Mouse (Mus musculus): Measurements from ENCODE around the gene Zfand4.
A peak's percentile ranks its signal among the peaks of the same experiment; 100 is the strongest.
"Not testable (repeated sequence)": the region's sequence is repeated elsewhere in the genome, so short reads cannot be mapped to it uniquely, and the experiment has no call there.

The Zfand4 gene

DNA sequence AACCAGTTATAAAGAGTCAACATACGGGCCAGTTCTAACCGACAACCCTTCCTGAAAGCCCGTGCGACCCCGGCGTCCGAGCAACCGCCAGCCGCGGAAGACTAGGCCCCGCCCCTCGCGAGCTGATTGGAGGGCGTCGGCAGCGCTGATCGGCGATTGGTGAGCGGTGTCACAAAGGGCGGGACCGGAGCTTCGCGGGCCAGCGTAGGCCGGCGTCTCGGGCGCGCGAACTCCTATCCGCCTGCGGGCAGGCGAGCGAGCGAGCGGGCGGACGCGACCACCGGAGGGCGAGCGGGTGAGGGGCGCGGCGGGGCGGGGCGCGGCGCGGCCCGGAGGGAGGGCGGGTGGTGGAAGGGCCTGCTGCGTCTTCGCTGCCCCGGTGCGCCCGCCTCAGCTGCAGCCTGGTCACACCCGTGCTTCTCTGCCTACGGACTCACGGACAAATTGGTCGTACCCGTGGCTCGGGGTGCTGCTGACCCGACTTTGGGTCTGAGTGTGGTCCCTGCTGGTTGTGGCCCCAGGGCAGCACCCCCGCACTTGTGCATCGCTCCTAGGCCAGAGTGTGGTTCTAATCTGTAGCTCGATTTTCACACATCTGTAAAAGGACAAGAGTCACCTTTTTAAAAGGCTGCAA, at the start of gene Zfand4:
Zfand4 (plus strand) TSS at position 205 of the 634 bp plus-strand sequence.
- DNase-seq, result peak; percentile 96

DNA sequence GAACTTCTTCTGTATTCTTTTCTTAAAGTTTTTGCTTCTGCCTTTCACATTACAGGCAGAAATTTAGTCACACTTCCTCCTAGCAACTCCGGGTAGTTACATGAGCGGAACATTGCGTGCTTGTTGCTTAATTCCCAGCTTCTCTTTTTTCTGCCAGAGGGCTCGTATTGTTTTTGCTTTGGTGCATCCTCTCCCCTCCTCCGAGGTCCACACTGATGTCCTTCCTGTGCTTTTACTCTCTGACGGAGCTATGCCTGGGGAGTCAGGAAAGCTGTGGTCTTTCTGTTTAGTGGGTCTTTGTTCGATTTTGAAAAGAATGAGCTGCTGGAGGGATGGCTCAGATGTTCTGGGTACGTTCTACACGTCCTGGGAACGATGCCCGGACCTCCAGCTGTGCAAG, 36.3 kb upstream of the Zfand4 start:
- no peak for DNase-seq

DNA sequence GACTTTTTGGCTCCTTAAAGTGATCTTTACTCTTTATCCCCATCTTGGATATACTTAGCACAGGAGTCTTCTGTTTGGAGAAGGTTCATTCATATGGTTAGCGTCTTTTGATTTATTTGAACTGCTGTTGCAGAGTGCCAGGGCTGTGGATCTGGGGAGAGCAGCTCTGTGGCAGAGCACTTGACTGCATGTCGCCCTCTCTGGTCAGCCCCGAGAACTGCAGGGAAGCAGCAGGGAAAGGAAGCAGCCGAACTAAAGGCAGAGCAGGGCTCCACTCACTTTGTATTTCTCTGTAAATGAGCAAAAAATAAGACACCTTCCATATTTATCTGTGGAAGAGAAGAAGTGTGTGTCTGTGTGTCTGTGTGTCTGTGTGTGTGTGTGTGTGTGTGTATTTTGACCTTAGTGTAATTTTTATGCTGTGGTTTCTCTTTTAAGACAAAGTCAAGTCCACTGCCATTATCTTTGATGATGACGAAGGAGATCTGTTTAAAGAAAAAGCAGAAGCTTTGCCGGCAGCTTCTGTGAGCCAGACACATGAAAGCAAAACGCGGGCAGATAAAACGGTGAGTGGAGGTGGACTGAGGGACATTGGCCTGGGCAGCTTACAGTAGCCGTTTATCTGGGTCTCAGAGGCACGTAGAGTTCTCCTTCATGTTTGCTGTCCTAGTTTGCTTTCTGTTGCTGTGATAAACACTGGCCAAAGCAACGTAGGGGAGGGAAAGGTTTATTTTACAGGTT, 35.1 kb upstream of the Zfand4 start:
- peak; percentile 68 for DNase-seq

DNA sequence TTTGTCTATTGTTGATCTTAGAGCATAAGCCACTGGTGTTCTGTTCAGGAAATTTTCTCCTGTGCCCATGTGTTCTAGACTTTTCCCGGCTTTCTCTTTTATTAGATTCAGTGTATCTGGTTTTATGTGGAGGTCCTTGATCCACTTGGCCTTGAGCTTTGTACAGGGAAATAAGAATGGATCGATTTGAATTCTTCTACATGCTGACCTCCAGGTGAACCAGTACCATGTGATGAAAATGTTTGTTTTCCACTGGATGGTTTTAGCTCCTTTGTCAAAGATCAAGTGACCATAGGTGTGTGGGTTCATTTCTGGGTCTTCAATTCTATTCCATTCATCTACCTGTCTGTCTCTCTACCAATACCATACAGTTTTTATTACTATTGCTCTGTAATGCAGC, 29.2 kb upstream of the Zfand4 start:
- DNase-seq, result not testable (repeated sequence)

DNA sequence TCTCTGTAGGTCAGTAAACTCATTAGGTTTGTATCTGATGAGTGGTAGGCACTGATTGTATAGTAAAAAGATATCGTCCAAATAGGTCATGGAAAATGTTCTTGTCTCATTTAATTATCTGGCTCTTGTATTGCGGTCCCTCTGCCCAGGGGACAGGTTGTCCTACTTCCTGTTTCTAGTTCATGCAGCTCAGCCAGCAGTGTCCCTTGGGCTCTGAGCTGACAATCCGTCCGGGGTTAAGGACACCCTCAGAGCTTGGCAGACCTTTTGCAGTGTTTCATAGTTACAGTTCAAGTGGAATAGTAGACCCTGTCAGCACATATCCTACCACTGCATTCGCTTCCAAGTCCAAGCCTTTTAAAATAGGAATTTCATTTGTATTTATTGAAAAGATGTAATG, 28.7 kb upstream of the Zfand4 start:
- DNase-seq, result no peak

DNA sequence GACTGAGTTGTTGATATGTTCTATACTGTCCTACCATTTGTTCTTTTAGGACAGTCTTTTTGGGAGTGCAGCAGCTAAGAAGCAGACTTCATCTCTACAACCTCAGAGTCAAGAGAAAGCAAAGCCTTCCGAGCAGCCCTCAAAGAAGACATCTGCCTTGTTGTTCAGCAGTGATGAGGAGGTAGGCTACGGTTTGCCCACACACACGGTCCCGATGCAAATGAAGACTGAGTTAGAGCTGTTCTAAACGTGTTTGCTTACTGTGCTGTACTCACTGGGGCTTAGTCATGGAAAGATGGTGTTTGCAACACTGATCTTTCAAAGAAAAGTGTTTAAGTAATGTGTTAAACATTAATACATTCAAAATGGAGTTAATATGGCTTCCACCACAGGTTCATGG, 25.9 kb upstream of the Zfand4 start:
- DNase-seq, result no peak

GRCm38 (mm10) chr6:116240371-116240770, 23.7 kb upstream of the Zfand4 start:
- DNase-seq, result no peak

DNA sequence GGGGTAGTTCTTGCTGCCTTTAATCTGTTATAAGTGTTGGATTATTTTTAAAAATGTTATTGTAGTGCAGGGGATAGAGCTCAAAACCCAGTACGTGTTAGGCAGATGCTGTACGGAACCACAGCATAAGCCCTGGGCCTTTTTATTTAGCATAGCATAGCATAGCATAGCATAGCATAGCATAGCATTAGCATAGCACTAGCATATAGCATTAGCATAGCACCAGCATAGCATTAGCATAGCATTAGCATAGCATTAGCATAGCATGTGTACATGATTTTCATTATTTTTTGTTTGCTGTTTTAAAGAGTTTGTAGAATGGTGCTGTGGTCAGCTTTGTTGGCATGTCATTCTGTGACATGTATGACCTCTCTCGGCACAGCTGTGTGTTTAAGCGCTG, 4.4 kb upstream of the Zfand4 start:
- no peak for DNase-seq

- no peak for DNase-seq
Observed at GRCm38 (mm10) chr6:116260481-116260880, 3.5 kb upstream of the Zfand4 start.

- no peak for DNase-seq
Observed at GRCm38 (mm10) chr6:116262824-116263223, 1.2 kb upstream of the Zfand4 start.

DNA sequence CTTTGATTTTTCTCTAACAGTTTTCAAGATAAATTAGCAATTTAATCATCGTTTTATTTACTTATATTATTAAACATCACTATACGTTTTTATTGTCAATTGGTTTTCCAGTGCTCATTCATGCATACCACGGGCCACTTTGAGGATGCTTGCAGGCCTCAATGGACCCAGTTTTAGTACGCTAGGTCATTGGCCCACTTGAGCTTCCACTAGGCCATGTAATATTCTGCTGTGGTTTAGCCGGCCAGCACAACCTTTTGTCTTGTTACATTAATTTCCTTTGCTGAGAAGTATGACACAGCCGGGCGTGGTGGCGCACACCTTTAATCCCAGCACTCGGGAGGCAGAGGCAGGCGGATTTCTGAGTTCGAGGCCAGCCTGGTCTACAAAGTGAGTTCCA, 814 bp downstream of the Zfand4 start:
- peak; percentile 5 for DNase-seq

DNA sequence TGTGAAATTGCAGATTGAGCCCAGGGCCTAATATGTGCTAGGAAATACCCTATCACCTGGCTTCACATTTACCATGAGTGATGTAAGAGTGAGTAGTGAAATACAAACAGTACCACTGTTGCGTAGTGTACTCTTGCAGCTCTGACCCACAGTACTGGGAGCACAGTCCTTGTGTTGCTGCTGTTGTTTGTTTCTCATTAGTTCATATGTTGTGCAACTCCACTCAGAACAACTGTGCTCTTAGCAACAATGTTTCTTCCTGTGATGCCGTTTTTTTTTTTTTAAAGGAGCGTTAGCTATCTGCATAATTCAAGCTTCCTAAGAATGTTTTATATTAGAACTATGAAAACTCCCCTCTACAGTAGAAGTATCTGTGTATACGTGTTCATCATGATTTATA, 1.6 kb downstream of the Zfand4 start:
- DNase-seq, result peak; percentile 13

DNA sequence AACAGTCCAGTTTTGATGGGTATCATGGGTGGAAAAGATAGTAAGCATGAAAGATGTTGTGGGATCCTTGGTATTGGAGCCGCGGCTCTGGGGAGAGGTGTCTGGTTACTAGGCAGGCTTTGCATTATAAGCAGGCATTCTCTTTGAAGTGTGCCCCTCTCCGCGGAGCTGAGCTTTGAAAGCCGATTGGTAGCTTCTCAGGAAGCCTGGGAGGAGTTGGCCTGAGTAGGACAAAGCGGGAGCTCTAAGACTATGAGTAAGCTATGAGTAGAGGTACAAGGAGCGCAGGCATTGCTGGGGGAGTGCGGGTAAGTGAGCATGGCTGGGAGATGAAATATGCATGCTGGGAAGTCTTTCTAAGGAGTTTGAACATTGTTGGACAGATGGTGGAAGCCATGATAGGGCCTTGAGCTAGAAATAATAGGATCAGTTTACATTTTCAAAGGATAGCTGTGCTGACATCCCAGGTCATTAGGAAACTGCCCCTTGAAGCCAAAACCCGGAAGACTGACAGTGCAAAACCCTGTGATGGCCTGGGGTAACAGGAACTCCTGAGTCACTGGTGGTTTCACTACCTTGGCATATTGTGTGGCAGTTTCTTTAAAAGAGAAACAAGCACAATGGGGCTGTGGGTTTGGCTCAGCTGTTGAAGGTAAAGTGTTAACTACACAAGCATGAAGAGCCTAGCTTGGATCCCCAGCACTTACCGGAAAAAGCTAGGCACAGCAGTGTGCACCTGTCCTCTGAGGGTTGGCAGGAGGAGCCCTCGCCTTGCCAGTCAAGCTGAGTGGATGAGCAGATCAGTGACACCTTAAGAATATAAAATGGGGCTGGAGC, 2.5 kb downstream of the Zfand4 start:
- DNase-seq, result peak; percentile 76

DNA sequence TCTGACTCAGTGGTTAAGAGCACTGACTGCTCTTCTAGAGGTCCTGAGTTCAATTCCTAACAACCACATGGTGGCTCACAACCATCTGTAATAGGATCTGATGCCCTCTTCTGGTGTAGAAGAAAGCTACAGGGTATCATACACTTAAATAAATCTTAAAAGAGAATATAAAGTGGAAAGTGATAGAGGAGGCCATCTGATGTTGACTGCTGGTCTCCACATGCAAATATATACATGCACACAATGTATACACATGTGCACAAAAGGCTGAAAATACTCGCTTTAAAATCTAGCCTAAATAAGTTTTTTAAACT, 3.0 kb downstream of the Zfand4 start:
- DNase-seq, result no peak

DNA sequence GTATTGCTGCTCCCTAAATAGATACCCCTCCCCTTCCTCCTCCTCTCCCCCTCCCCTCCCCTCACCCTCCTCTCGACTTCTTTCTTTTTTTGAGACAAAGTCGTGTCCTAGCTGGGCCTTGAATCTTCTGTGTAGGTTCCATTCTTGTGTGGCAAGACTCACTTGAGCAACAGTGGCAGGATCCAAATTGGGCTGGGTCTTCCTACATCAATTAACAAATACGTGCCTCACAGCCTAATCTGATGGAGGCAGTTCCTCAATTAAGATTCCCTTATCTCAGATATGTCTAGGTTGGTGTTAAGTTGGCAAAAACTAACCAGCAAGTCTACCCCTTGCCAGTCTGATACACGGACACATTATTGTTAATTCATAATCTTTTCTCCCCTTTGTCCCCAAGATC, 11.7 kb downstream of the Zfand4 start:
- no peak for DNase-seq

DNA sequence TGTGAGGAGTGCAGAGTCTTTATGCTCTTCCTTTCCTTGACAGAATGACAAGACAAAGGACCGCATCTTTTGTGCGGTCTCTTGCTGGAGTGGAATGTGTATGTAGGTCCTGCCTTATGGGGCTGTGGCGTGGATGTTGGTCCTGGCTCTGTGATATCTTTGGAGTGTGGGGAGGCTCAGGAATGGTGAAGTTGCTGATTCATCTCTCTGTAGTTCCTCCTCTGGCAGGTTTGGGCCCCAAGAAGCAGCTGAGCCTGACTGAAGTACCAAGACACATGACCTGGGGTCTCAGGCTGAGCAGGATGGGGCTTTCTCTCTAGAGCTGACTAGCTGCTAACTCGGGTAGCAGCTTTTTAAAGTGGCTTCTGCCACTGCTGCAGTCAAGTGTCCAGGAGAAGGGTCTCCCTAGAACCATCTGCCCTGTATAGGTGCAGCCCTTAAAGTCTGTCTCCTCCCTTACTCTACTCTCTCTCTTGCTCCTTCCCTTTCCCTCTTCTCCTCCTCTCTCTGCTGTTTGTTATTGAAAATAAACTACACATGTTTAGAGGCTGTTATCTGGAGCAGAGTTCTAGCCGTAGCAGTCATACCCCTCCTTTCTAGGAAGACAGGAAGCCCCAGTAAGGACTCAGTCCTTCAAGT, 14.8 kb downstream of the Zfand4 start:
- DNase-seq, result no peak

GRCm38 (mm10) chr6:116281014-116281413, 17.0 kb downstream of the Zfand4 start:
- no peak for DNase-seq

DNA sequence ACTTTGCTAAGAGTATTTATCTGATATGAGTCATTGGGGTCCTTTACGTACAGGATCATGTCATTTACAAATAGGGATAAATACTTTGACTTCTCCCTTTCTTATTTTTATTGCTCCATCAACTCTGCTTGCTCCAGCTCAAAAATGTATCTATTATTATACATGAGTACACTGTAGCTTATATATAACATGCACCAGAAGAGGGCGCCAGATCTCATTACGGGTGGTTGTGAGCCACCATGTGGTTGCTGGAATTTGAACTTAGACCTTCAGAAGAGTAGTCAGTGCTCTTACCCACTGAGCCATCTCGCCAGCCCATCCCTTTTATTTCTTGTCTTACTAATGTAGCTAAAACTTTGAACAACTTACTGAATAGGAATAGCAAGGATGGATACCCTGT, 18.5 kb downstream of the Zfand4 start:
- peak; percentile 38 for DNase-seq

DNA sequence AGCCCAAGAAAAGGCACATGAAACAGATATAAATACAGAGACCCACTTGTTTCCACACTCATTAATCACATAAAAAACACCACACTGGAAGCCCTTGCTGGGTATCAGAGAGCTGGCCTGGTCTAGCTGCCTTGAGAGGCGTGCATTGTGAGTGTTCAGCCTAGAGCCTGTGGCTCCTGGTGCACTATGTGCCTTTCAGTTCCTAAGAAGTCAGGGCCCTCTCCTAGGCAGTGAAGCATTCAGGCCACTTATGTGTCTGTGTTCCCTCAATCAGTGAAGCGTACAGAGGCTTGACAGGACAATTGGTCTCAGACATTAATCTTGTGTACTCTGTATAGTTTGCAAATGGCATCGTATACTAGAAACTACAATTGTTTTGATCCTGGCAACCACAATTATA, 19.3 kb downstream of the Zfand4 start:
- DNase-seq, result no peak

- DNase-seq, result no peak
Observed at GRCm38 (mm10) chr6:116286321-116286720, 22.3 kb downstream of the Zfand4 start.

DNA sequence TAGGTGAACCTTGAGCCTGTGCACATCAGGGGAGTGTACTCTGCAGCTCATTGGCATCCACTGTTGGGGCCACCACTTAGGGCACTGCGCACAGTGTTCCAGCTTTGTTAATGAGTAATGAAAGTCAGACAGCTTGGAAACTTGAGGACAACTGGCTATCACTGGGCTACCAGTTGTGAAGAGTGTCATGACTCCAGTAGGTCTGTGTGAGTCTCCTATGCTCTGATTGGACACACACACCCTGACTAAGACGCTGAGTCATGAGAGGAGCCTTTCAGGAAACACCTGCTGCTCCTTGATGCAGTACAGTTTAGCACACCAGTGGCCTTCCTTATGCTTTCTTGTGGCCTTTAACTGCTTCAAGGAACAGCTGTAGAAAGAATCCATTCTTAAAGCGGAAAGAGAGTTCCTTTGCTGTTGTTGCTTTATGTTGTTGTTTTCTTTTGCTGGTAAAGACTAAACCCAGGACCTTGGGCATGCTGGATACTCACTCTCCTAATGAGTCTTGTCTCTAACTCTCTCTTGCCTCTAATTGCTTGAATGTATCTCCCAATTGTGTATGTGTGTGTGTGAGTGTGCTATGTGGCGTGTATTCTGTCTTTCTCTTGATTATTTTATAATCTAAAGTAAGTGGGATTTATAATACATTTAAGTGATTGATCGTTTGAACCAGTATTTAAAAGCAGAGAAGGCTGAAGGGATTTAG, 23.0 kb downstream of the Zfand4 start:
- DNase-seq, result no peak

- DNase-seq, result no peak
Observed at GRCm38 (mm10) chr6:116311411-116311810, 47.4 kb downstream of the Zfand4 start.

DNA sequence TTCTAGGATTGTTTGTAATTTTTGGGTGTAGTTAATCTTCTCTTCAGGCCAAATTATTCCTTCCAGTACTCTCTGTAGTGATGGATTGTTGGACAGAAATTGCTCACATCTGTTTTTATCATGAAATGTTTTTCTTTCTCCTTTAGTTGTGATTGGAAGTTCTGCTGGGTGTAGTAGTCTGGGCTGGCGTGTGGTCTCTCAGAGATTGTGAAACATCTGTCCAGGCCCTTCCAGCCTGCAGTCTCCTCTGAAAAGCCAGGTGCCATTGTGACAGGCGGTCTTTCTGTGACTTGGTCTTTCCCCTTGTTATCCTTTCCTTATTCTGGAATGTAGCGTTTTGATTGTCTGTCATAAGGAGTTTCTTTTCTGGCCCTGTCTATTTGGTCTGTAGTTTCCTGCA, 55.2 kb downstream of the Zfand4 start:
- no peak for DNase-seq
